Mouse (Mus musculus) liver, adult 2 months (tissue): ENCODE measurements around the gene Thrb.

Experiments
- CTCF ChIP-seq: fragments of 200-500 bp; IDR thresholded peaks from 2 replicates; pipeline ENCODE4 v1.5.1; 2011; ENCODE audit warnings: low read depth, low read length, control low read depth
- POLR2A ChIP-seq: fragments of 200-500 bp; IDR thresholded peaks from 2 replicates; pipeline ENCODE4 v1.6.1; 2011; ENCODE audit warnings: low read length, control low read depth; ENCODE audit not compliant: insufficient read depth; ENCODE audit errors: extremely low read depth

DNA sequence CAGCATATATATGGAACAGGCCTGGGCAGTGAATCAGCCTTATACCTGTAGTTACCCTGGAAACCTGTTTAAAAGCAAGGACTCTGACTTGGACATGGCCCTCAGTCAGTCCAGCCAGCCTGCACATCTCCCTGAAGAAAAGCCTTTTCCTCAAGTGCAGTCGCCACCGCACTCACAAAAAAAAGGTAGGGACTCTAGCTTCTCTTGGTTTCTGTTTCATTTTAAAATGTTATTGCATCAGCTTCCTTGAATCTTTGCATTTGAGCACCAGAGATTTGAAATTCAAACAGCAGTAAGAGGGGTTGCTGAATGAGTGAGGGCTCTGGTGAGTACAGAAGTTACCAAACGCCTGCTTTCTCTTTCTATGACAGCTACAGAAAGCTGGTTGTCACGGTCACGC is 322.0 kb downstream of the Thrb start:
- no peak for TF ChIP-seq CTCF
- no peak for TF ChIP-seq POLR2A
